Mouse (Mus musculus) lung, postnatal 14 days (tissue): Measurements from ENCODE around the gene Snrpb2.

Experiments
- DNase-seq: peaks from one replicate; pipeline ENCODE4 v3.0.0; 2021

Gene Snrpb2

GRCm38 (mm10) chr2:143097170-143097569 is 34.3 kb downstream of the Snrpb2 start:
- DNase-seq: no peak

GRCm38 (mm10) chr2:143113859-143114258 is 51.0 kb downstream of the Snrpb2 start:
- DNase-seq: peak; percentile 5

GRCm38 (mm10) chr2:143114716-143115115 is 51.9 kb downstream of the Snrpb2 start:
- no peak for DNase-seq

GRCm38 (mm10) chr2:143117453-143117852 is 54.6 kb downstream of the Snrpb2 start:
- no peak for DNase-seq

- DNase-seq: no peak
Observed at GRCm38 (mm10) chr2:143118221-143118620, 55.4 kb downstream of the Snrpb2 start.
